Mouse (Mus musculus) heart, postnatal 4 days (tissue): ENCODE data around the gene Ccdc8. TPM values are rescaled to one million over a fixed set of nuclear protein-coding genes. Genes with fewer than 3 reads are reported as not detected.
A peak's percentile ranks its signal among the peaks of the same experiment; 100 is the strongest.

Experiments
- DNase-seq: peaks from one replicate; pipeline ENCODE4 v3.0.0; 2021
- total RNA-seq, 2 experiments: library from RNA; stranded (reverse); gene quantifications; 2 replicates each; pipeline ENCODE4 v1.2.3; 2021

Gene Ccdc8
- total RNA-seq, 2 experiments from 2014 or later = 22.0 to 24.5 TPM

DNA sequence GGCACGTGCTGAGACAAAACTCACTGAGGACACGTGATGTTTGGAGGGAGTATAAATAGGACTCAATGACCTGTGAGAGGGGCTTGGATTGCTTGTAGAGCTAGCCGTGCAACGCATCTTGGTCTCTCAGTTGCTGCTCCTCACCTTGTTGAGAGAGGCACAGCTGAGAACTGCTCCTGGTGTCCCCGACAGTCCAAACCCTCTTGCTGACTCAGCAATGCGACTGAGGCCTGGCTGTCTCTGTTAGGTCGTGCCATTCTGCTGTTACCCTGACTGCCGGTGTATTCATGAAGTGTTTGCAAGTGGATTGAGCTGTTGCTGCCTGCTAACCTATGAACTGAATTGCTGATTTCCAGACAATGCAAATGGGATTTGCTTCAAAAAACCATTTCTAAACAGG, 16.2 kb upstream of the Ccdc8 start:
- no peak for DNase-seq

DNA sequence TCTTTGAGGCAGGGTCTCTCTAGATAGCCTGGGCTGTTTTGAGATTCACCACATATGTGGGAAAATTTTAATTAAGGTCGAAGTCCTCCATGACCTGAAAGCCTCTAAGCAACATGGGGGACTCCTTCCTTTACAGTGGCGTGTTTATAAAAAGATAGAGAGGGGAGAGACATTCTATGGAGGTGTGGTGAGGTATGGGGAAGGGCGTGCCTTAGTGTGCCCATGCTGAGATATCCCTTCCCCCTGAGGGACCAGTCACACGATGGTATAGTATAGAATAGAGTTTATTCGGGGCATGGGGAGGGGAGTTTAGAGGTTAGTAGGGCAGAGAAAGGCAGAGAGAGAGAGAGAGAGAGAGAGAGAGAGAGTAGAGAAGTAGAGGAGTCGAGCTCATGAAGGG, 14.3 kb upstream of the Ccdc8 start:
- DNase-seq = no peak

- DNase-seq = no peak
Measured at GRCm38 (mm10) chr7:16978593-16978992, 13.9 kb upstream of the Ccdc8 start.

DNA sequence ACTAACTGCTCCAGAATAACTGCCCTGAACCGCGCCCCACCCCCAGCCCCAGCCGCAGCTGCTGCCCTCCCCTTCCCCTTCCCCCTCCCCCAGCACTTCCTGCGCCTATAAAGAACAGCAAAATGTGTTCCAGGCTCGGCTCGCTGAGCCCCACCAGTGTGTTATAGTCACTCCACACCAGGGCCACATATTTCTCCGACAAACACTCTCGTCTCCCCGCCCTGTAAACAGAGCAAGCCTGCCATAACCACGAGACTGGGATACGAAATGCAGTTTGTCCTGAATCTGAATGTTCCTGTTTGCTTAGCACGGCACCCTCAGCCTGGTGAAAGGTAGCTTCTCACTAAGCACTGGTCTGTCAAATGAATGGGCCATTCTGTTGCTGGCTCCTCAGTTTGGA, 12.2 kb upstream of the Ccdc8 start:
- peak; percentile 54 for DNase-seq

DNA sequence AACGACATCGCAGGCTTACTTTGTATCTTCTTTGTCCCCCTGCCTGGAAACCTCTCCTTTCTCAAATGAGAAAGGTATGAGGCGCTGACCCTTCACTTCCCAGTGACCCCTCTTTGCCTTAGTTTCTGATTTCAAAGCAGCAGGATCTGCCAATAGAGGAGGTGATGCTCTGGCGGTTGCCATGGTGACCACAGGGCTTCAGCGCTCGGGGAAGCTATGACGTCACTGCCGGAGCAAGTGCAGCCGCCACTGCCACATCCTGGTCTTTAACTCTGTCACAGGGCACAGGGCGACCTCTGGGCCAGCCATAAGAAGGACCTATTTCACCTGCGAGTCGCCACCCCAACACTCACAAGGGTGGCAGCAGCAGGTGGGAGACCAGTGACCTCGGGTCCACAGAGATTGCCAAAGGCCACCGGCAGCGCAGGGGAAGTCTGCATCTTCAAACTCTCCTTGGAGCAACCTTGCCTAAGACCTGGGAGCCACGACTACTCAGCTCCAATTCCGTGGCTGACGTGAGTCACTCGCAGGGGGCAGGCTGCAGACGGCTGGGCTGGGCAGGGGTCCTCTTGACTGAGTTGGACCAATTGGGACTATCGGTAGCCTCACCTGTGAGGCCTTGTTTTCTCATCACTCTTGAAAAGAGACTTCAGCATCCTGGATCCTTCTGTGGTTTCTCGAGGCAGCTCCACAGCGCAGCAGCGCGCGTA, 9.5 kb upstream of the Ccdc8 start, which contains the start of gene Gm42372:
Gene Gm42372, plus strand, starts transcription at position 228 of the 710 bp plus-strand sequence.
- DNase-seq = peak; percentile 58

DNA sequence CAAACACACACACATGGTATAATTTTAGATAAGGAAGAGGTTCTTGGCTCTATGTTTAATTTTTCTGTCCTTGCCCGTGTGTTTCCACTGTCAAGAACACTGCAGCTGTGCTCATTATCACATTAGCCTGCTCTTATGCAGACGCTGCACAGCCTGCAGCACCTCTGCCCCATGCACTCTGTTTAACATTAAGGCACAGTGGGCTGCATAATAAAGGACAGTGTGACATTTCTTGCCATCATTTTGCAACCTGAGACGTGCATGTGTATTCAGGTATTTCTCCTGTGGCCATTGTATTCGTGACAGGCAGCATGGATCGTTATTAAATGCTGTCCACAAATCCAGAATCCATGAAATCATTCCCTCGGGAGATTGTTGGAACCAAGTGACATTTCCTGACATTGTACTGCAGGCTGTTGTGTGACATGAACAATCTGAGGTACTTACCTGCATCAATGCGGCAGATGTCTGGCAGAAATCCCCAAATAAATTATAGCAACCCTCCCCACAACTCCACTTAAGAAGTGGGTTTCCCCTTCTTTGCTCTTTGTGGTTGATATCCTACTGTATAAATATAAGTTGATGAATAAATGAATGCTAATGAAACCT, 4.9 kb upstream of the Ccdc8 start:
- no peak for DNase-seq

- DNase-seq = peak; percentile 76
Measured at GRCm38 (mm10) chr7:16988405-16988804, 4.1 kb upstream of the Ccdc8 start.

- DNase-seq = no peak
Measured at GRCm38 (mm10) chr7:16990006-16990744, 2.3 kb upstream of the Ccdc8 start.

- no peak for DNase-seq
Measured at GRCm38 (mm10) chr7:16991681-16992450, 642 bp upstream of the Ccdc8 start.

DNA sequence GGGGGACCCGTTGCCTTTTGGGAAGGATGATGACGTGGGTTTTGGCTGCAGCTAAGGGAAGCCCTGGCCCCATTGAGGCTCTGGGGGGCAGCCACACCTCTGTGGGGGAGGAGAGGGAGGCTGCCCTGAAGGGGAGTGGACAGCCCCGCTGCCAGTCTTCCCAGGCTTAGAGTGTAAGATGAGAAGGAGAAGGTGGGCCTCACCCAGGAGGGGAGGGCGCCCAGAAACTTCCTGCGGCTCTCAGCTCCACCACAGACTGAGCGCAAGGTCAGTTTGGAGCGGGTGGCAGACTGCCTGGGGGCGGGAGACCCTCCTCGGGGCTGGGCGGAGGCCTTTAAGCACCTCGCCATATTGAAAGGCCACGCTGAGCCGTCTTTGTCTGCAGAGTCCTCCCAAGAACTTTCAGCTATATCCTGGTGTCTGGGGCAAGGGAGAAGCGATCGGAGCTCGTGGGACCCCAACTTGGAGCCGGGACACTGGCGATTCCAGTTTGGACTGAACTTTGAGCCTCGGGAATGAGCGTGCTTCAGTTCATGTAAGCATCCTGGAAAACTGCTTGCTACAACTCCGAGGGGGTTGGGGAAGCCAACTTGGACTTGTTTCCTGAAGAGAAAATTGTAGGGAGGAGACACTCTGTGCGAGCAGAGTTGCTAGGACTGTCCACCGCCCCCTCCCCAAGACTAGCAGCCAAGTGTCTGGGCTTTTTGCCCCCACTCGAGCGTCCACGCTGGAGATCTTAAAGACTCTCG, 1.3 kb downstream of the Ccdc8 start:
- DNase-seq = peak; percentile 91

- no peak for DNase-seq
Measured at GRCm38 (mm10) chr7:16994400-16994799, 1.9 kb downstream of the Ccdc8 start.

DNA sequence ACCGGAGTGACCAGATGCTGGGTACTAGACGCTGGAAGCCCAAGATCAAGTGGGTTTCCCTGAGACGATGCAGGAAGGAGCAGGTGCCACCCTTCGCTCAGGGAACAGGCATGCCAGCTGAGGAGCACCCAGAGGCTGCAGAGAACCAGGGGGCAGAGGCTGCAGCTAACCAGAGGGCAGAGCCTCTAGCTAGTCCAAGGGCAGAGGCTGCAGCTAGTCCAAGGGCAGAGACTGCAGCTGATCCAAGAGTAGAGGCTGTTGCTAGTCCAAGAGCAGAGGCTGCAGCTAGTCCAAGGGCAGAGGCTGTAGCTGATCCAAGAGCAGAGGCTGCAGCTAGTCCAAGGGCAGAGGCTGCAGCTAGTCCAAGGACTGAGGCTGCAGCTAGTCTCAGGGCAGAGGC, 2.8 kb downstream of the Ccdc8 start:
- DNase-seq = no peak

GRCm38 (mm10) chr7:16999233-16999632, 6.7 kb downstream of the Ccdc8 start:
- no peak for DNase-seq

- DNase-seq = peak; percentile 95
Measured at GRCm38 (mm10) chr7:16999650-17000049, 7.1 kb downstream of the Ccdc8 start.

DNA sequence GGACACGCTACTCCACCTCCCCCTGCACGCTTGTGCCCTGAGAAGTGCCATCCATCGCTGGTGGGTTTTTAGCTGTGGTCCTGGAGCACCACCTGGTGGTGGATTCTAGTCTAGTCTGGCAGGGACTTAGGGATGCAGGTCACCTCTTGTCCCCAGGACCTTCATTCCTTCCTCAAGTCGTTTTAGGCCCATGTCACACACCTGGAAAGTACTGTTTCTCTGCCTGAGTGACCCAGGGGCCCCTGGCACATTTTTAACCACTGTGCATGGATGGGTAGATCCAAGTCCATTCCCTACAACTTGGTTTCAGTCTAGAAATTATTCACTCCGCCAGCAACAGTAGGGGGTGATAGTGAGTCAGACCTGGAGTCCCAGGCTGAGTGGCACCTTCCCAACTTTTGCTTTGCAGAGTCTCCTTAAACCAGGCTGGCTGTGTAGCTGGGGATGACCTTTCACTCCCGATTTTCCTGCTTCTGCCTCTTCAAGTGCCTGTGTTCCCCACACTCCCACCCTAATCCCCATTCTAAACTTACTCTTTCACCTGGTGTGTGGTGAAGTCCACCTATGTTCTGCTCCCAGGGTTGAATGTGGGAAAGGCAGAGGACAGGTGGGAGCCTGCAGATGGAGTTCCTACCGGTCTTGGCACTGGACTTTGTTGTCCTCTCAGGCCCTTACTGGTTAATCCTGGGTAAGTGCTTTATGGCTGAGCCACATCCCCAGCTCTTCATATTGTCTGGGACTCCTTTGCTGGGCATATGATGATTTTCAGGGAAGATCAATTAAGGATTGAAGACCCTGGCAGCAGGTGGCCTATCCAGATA, 10.1 kb downstream of the Ccdc8 start:
- peak; percentile 90 for DNase-seq

- no peak for DNase-seq
Measured at GRCm38 (mm10) chr7:17003230-17003960, 10.9 kb downstream of the Ccdc8 start.

GRCm38 (mm10) chr7:17004716-17005115, 12.2 kb downstream of the Ccdc8 start:
- no peak for DNase-seq

GRCm38 (mm10) chr7:17007300-17007699, 14.8 kb downstream of the Ccdc8 start:
- peak; percentile 52 for DNase-seq

- DNase-seq = no peak
Measured at GRCm38 (mm10) chr7:17009326-17010009, 17.0 kb downstream of the Ccdc8 start.

DNA sequence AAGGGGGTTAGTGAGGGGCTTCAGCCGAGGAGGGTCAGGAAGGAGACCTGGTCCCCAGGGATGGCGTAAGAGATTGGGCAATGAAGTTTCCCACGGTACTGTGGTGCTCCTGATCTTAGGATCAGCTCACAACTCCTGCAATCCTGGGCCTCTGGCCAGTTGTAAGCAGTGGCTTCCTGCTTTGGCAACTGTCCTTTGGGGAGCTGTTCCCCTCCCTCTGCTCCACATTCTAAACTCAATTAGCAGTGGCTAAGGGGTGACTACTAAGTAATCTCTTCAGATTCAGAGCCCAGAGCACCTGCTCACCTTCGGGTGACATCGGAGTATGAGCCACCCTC, 17.5 kb downstream of the Ccdc8 start:
- no peak for DNase-seq
